Mouse (Mus musculus) bone marrow macrophage, adult 2 months (primary cell): Measurements from ENCODE around the gene Kif1b. TPM values are rescaled to one million over a fixed set of nuclear protein-coding genes. Genes with fewer than 3 reads are reported as not detected.
A peak's percentile ranks its signal among the peaks of the same experiment; 100 is the strongest.

Experiments used
- H3K27ac ChIP-seq: 2 replicates; pipeline ENCODE4 v1.5.1; 2012; ENCODE audit warnings: low read depth, low read length; ENCODE audit not compliant: insufficient read depth
- H3K4me1 ChIP-seq: 2 replicates; pipeline ENCODE4 v1.6.1; 2012; ENCODE audit warnings: low read length; ENCODE audit not compliant: control insufficient read depth, insufficient read depth
- H3K4me3 ChIP-seq: 2 replicates; pipeline ENCODE4 v1.5.1; 2012; ENCODE audit warnings: mild to moderate bottlenecking, low read length, moderate library complexity; ENCODE audit not compliant: insufficient read depth
- CTCF ChIP-seq: IDR thresholded peaks from 2 replicates; pipeline ENCODE4 v1.5.1; 2012; ENCODE audit warnings: low read depth, mild to moderate bottlenecking, low read length, moderate library complexity
- POLR2A ChIP-seq: IDR thresholded peaks from 2 replicates; pipeline ENCODE4 v1.6.1; 2012; ENCODE audit warnings: mild to moderate bottlenecking, low read depth, low read length, borderline replicate concordance
- polyA plus RNA-seq: library from polyadenylated mRNA; stranded (reverse); fragments of >200 nt; gene quantifications from 2 replicates; pipeline ENCODE4 v1.2.4, GENCODE M21; 2012; ENCODE audit not compliant: missing spikeins, insufficient read depth, insufficient read length

Kif1b gene
- polyA plus RNA-seq, 1 experiment: 26.4 TPM

DNA sequence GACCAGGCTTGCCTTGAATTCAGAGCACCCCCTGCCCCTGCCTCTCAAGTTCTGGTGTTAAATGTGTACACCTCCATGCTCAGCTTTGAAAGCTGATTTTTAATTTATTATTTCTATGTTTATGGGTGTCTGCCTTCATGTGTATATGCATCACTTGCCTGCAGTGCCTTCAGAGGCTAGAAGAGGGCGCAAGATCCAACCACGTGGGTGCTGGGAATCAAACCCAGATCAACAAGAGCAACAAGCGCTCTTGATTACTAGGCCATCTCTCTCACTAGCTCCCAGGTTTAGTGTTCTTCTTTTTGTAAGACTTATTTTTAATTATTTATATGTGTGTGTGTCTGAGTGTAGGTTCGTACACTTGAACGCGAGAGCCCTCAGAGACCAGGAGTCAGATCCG is 152.6 kb downstream of the Kif1b start:
- H3K4me3 ChIP-seq: no peak overlapping the region
- H3K4me1 ChIP-seq: peaks cover 41% of the 10 kb centered on the region
- TF ChIP-seq POLR2A (no peak), CTCF (no peak)
- no peak overlapping the region for H3K27ac ChIP-seq

DNA sequence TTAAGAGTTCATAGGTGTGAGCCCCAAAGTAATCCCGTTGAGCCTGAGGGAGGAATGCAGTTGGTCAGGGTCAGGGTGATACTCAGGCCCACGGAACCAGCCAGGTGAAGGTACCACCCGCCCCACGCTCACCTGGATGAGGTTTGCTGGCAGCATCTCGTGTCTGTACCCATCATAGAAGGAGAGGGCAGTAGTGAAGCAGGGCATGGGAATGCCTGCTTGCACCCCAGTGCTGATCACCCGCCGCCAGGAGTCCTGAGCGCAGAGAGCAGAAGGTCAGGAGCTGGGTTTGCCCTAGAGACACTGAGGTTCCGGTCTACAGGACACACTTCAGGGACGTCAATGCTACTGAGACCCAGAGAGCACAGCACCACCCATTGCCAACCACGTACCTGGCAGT is 156.8 kb downstream of the Kif1b start:
- no peak overlapping the region for H3K4me3 ChIP-seq
- no peak overlapping the region for H3K27ac ChIP-seq
- H3K4me1 ChIP-seq: peaks cover 6% of the 10 kb centered on the region
- TF ChIP-seq POLR2A: no peak
- TF ChIP-seq CTCF: no peak

DNA sequence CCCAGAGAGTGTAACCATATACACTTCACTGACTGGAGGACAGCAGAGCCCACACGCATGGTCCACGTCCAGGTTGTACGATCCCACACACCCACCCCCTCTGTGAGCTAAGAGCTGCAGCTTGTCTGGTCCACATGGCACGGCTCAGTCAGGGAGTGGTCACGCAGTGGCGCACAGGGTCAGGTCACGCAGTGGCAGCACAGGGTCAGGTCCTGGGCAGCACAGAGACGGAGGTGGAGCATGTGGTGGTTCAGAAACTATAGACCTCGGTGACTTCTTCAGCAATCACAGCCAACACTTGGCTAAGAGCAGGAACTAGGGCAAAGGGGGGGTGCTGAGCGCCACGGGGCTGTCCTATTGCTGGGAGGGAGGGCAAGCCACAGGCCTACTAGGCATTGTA is 157.2 kb downstream of the Kif1b start:
- Histone ChIP-seq H3K27ac (no peak overlapping the region), H3K4me1 (peaks cover 6% of the 10 kb centered on the region), H3K4me3 (no peak overlapping the region)
- TF ChIP-seq CTCF (no peak), POLR2A (no peak)

DNA sequence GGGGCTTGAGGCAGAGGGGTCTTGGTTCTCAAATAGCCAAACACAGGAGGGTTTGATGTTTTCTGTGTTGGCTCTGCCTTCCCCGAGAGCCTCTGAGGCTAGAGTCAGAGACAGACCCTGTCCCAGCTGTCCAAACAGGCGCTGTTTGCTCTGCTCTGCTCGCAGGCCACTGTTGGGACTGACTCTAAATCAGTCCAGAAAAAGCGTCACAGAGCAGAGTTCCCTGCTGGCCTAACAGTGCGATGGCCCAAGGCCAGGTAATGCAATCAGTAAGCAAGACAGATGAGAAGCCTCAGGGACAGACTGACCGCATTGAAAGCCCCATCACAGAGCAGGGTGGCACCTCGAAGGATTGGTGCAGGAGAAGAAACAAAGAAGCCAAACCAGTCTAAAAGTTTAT is 157.9 kb downstream of the Kif1b start:
- TF ChIP-seq CTCF (no peak), POLR2A (no peak)
- H3K4me3 ChIP-seq: no peak overlapping the region
- 0 out of 2 replicates have a peak, but pooled peaks cover under 1% of the 10 kb centered on the region for H3K4me1 ChIP-seq
- H3K27ac ChIP-seq: no peak overlapping the region

DNA sequence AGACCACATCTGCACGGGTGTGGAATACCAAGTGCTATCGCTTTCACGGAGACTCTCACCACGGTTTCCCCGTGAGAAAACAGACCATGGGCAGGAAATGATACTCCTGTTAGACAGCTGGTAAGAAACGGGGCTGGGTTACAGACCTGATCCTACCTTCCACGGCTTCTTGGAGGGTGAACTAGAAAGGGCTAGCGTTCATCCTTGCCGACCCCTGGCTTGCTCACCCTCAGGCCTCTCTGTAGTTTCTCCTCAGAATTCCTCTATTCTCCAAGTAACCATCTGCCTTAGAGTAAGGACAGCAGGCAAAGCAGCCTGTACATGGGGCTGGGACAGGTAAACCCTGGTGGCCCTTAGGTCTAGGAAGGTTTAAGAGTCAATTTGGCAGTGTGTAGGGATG is 158.3 kb downstream of the Kif1b start:
- H3K4me3 ChIP-seq: no peak overlapping the region
- TF ChIP-seq CTCF: no peak
- no peak for TF ChIP-seq POLR2A
- H3K4me1 ChIP-seq: no peaks in the 10 kb centered on the region
- H3K27ac ChIP-seq: no peak overlapping the region

DNA sequence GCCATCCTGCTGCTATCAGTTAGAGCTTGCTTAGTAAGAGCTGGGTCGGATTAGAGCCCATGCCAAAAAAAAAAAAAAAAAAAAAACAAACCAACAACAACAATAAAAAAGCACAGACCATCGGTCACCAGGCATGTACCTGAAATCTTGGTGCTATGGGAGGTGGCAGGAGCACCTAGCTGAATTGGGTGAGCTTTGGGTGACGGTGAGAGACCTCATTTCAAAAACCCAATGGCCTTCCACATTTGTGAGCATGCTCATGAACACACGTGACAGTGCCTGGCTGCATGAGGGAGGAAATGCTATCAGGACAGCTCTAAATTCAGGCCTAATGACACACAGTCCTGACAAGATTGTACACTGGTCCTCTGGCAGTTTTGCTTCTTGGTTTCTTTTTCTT is 159.4 kb downstream of the Kif1b start:
- H3K27ac ChIP-seq: no peak overlapping the region
- H3K4me3 ChIP-seq: no peak overlapping the region
- H3K4me1 ChIP-seq: no peaks in the 10 kb centered on the region
- TF ChIP-seq CTCF (no peak), POLR2A (no peak)

DNA sequence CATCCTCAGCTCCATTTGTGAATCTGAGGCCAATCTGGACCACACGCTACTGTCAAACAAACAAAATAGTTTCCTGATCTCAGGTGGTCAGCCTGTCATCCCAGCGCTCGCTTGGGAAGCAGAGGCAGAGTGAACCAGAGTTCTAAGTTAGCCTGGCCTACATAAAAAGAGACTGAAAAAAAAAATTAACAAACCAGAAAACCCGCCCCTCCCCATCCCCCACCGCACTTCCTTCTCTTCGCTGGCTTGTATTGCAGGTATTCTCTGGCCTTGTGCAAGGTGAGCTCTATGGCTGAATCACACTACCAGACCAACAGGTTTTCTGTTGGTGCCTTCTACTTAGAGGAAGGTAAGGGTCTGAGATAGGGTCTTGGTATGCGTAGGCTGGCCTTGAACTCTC is 160.0 kb downstream of the Kif1b start:
- H3K4me3 ChIP-seq: no peak overlapping the region
- no peak overlapping the region for H3K27ac ChIP-seq
- TF ChIP-seq POLR2A: no peak
- no peak for TF ChIP-seq CTCF
- no peaks in the 10 kb centered on the region for H3K4me1 ChIP-seq

DNA sequence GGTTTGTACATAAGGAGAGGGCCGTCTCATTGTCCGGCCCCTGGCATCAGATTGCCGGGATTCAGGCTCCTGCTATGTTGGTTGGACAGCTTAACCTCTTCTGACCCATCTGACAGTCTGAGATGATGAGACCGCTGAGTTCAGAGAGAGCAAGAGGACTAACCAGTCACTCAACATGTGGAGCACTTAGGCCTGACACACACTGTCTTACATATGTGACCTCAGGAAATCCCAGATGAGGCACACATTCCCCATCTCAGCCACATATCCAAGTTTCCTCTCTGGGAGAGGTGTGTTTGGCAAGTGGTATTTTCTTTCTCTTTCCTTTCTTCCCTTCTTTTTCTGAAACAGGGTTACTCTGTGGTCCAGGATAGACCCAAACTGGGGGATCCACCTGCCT is 162.3 kb downstream of the Kif1b start:
- no peaks in the 10 kb centered on the region for H3K4me1 ChIP-seq
- no peak overlapping the region for H3K4me3 ChIP-seq
- TF ChIP-seq POLR2A (no peak), CTCF (no peak)
- H3K27ac ChIP-seq: no peak overlapping the region

DNA sequence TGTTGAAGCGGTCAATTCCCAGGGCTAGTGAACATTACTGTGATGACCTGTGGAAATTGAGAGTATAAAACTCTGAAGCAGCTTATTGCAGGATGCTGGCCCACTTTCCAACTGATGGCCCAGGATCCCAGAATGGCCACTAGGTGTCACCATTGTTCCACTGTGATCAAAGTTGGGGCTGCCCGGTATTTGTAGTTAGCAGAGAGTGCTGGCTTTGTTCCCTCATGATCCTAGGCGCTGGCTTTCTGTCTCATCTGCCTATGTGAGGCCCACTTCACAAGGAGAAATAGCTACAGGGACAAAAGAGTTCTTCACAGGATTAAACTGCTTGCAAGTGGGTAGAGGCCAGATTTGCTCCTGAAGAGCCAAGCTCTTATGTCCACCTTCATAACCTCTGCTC is 163.0 kb downstream of the Kif1b start:
- TF ChIP-seq POLR2A (no peak), CTCF (peak; percentile 97)
- Histone ChIP-seq H3K4me3 (no peak overlapping the region), H3K4me1 (no peaks in the 10 kb centered on the region), H3K27ac (no peak overlapping the region)

DNA sequence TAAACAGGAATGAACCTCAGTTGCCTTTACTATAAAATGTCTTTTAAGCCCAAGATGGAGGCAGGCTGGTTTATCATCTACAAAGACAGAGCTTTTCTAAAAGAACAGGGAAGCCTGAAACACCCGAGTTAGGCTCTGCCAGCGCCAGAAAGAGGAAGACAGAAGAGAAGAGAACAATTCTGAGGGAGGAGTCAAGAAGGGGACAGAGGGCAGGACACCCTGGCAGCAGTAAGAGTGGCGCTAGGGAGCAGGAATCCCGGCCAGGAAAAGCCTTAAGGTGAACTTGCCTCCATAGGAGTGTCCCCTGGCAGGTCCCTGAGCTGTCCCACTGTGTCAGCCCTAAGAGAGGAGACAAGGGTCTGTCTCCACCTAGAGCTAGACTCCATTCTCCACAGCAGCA is 163.9 kb downstream of the Kif1b start:
- Histone ChIP-seq H3K4me1 (no peaks in the 10 kb centered on the region), H3K4me3 (no peak overlapping the region), H3K27ac (no peak overlapping the region)
- TF ChIP-seq CTCF (no peak), POLR2A (no peak)

DNA sequence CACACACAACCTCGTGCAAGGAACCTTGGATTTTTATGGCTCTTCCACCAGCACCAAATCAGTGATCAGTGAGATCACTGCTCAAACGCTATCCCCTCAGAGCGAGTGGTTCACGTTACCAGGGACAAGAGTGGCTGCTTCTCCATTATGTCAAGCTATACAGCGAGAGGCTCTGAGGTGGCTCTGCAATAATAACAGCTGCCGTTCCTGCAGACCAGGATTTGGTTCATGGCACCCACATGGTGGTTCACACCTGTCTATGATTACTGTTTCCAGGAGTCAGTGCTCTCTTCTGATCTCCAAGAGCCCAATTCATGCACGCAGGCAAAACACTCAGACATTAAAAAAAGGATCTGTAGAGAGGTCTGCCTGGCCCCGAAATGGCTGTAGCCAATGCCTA is 169.0 kb downstream of the Kif1b start:
- TF ChIP-seq POLR2A (no peak), CTCF (no peak)
- H3K4me1 ChIP-seq: peaks cover 4% of the 10 kb centered on the region
- H3K4me3 ChIP-seq: no peak overlapping the region
- no peak overlapping the region for H3K27ac ChIP-seq
